Mouse (Mus musculus): ENCODE results near the gene Ppil4. TPM values are rescaled to one million over a fixed set of nuclear protein-coding genes. Genes with fewer than 3 reads are reported as not detected.
A peak's percentile ranks its signal among the peaks of the same experiment; 100 is the strongest.

The Ppil4 gene
- polyA plus RNA-seq, 2 experiments = 21.3 to 34.7 TPM

- peak overlapping the region; percentile 81; the same call in 1 of the 2 replicates for H3K9ac ChIP-seq (ENCODE audit: low read depth, low read length, severe bottlenecking)
- TF ChIP-seq POLR2A (IDR thresholded peaks at IDR 0.05; ENCODE audit: borderline replicate concordance, extremely low read depth, insufficient read depth, insufficient read length) = no peak
- DNase-seq (ENCODE audit: low spot score) (no peak), ATAC-seq (ENCODE audit: low FRiP score, low read depth) (0 out of 2 replicates have a peak, but pooled peaks have one; percentile 35)
- no peaks in the 10 kb centered on the region for H3K27me3 ChIP-seq (ENCODE audit: control insufficient read depth, insufficient read depth, low read length)
- WGBS = 49% methylated on average over 3 of the region's 3 CpGs
- H3K4me3 ChIP-seq (replicated peaks; ENCODE audit: low read length) = peak overlapping the region; percentile 98
- no peak overlapping the region for H3K27ac ChIP-seq (replicated peaks; ENCODE audit: low read depth, low read length)
- H3K9me3 ChIP-seq (ENCODE audit: control insufficient read depth, low read length) = no peaks in the 10 kb centered on the region
- peaks cover 18% of the 10 kb centered on the region for H3K36me3 ChIP-seq (ENCODE audit: control insufficient read depth, insufficient read depth, low read length)
- H3K4me1 ChIP-seq (ENCODE audit: control insufficient read depth, insufficient read depth, low read length) = no peaks in the 10 kb centered on the region
- peak overlapping the region; percentile 79 for H3K4me2 ChIP-seq (replicated peaks; ENCODE audit: low read depth, low read length, severe bottlenecking)
Observed at GRCm38 (mm10) chr10:7781214-7781613, 11.5 kb upstream of the Ppil4 start.

GRCm38 (mm10) chr10:7787319-7787718 is 5.4 kb upstream of the Ppil4 start:
- Histone ChIP-seq H3K4me3 (replicated peaks; ENCODE audit: low read length) (no peak overlapping the region), H3K27ac (replicated peaks; ENCODE audit: low read depth, low read length) (no peak overlapping the region), H3K9me3 (ENCODE audit: control insufficient read depth, low read length) (no peaks in the 10 kb centered on the region), H3K36me3 (ENCODE audit: control insufficient read depth, insufficient read depth, low read length) (peaks cover 12% of the 10 kb centered on the region), H3K4me1 (ENCODE audit: control insufficient read depth, insufficient read depth, low read length) (no peaks in the 10 kb centered on the region), H3K9ac (ENCODE audit: low read depth, low read length, severe bottlenecking) (no peak overlapping the region), H3K27me3 (ENCODE audit: control insufficient read depth, insufficient read depth, low read length) (no peaks in the 10 kb centered on the region), H3K4me2 (replicated peaks; ENCODE audit: low read depth, low read length, severe bottlenecking) (no peak overlapping the region)
- WGBS = 31% methylated on average over 2 of the region's 2 CpGs
- DNase-seq (ENCODE audit: low spot score) (no peak), ATAC-seq (ENCODE audit: low FRiP score, low read depth) (no peak)
- no peak for TF ChIP-seq POLR2A (IDR thresholded peaks at IDR 0.05; ENCODE audit: borderline replicate concordance, extremely low read depth, insufficient read depth, insufficient read length)

- Histone ChIP-seq H3K4me2 (replicated peaks; ENCODE audit: low read depth, low read length, severe bottlenecking) (peak overlapping the region; percentile 69), H3K9ac (ENCODE audit: low read depth, low read length, severe bottlenecking) (peak overlapping the region; percentile 86), H3K27me3 (ENCODE audit: control insufficient read depth, insufficient read depth, low read length) (no peaks in the 10 kb centered on the region), H3K9me3 (ENCODE audit: control insufficient read depth, low read length) (no peaks in the 10 kb centered on the region), H3K36me3 (ENCODE audit: control insufficient read depth, insufficient read depth, low read length) (peaks cover 27% of the 10 kb centered on the region), H3K4me1 (ENCODE audit: control insufficient read depth, insufficient read depth, low read length) (peaks cover 5% of the 10 kb centered on the region), H3K27ac (replicated peaks; ENCODE audit: low read depth, low read length) (peak overlapping the region; percentile 50), H3K4me3 (replicated peaks; ENCODE audit: low read length) (peak overlapping the region; percentile 87)
- no peak for TF ChIP-seq POLR2A (IDR thresholded peaks at IDR 0.05; ENCODE audit: borderline replicate concordance, extremely low read depth, insufficient read depth, insufficient read length)
- DNase-seq (ENCODE audit: low spot score) = no peak
- 1% methylated on average over 10 of the region's 10 CpGs for WGBS
- ATAC-seq (ENCODE audit: low FRiP score, low read depth) = peak; percentile 42
Observed at GRCm38 (mm10) chr10:7792254-7792750, 389 bp upstream of the Ppil4 start.

GRCm38 (mm10) chr10:7801258-7801657 is 8.6 kb downstream of the Ppil4 start:
- H3K27me3 ChIP-seq (ENCODE audit: control insufficient read depth, insufficient read depth, low read length) = no peaks in the 10 kb centered on the region
- no peak overlapping the region for H3K4me3 ChIP-seq (replicated peaks; ENCODE audit: low read length)
- WGBS = 94% methylated on average over 3 of the region's 3 CpGs
- H3K4me1 ChIP-seq (ENCODE audit: control insufficient read depth, insufficient read depth, low read length) = no peaks in the 10 kb centered on the region
- H3K27ac ChIP-seq (replicated peaks; ENCODE audit: low read depth, low read length) = no peak overlapping the region
- H3K4me2 ChIP-seq (replicated peaks; ENCODE audit: low read depth, low read length, severe bottlenecking) = no peak overlapping the region
- peaks cover 89% of the 10 kb centered on the region for H3K36me3 ChIP-seq (ENCODE audit: control insufficient read depth, insufficient read depth, low read length)
- ATAC-seq (ENCODE audit: low FRiP score, low read depth) = no peak
- no peak for DNase-seq (ENCODE audit: low spot score)
- no peak for TF ChIP-seq POLR2A (IDR thresholded peaks at IDR 0.05; ENCODE audit: borderline replicate concordance, extremely low read depth, insufficient read depth, insufficient read length)
- H3K9me3 ChIP-seq (ENCODE audit: control insufficient read depth, low read length) = no peaks in the 10 kb centered on the region
- no peak overlapping the region for H3K9ac ChIP-seq (ENCODE audit: low read depth, low read length, severe bottlenecking)

- H3K4me3 ChIP-seq (replicated peaks; ENCODE audit: low read length) = no peak overlapping the region
- TF ChIP-seq POLR2A (IDR thresholded peaks at IDR 0.05; ENCODE audit: borderline replicate concordance, extremely low read depth, insufficient read depth, insufficient read length) = no peak
- H3K4me1 ChIP-seq (ENCODE audit: control insufficient read depth, insufficient read depth, low read length) = no peaks in the 10 kb centered on the region
- ATAC-seq (ENCODE audit: low FRiP score, low read depth) (no peak), DNase-seq (ENCODE audit: low spot score) (no peak)
- WGBS = 75% methylated on average over 2 of the region's 2 CpGs
- no peaks in the 10 kb centered on the region for H3K27me3 ChIP-seq (ENCODE audit: control insufficient read depth, insufficient read depth, low read length)
- peaks cover 81% of the 10 kb centered on the region for H3K36me3 ChIP-seq (ENCODE audit: control insufficient read depth, insufficient read depth, low read length)
- H3K9me3 ChIP-seq (ENCODE audit: control insufficient read depth, low read length) = no peaks in the 10 kb centered on the region
- no peak overlapping the region for H3K27ac ChIP-seq (replicated peaks; ENCODE audit: low read depth, low read length)
- H3K9ac ChIP-seq (ENCODE audit: low read depth, low read length, severe bottlenecking) = no peak overlapping the region
- H3K4me2 ChIP-seq (replicated peaks; ENCODE audit: low read depth, low read length, severe bottlenecking) = no peak overlapping the region
Observed at GRCm38 (mm10) chr10:7802519-7803140, 9.9 kb downstream of the Ppil4 start.

All from limb, embryonic 14.5 days (tissue).